Mouse (Mus musculus): Measurements from ENCODE around the gene Olfr493.

Gene Olfr493

DNA sequence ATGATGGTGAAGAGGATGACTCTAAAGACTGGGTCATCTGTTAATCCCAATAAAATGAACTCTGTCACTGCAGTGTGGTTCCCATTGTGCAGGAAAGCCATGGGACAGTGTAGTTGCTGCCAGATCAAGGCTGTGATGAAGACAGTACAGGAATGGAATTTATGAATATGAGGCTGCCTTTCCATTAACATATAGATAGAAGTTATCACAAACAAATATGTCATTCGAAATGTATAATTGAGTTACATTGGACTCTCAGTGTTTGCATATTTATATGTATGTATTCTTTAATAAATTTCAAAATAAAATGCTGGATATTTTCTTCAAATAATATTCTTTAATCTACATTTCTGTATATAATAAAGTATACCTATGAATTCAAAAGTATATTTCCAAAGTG is at the start of gene Olfr493:
Gene Olfr493 (minus strand): TSS at position 101 of the 400 bp plus-strand sequence.
- DNase-seq (ENCODE audit: low spot score in 2 of 2): no peak

DNA sequence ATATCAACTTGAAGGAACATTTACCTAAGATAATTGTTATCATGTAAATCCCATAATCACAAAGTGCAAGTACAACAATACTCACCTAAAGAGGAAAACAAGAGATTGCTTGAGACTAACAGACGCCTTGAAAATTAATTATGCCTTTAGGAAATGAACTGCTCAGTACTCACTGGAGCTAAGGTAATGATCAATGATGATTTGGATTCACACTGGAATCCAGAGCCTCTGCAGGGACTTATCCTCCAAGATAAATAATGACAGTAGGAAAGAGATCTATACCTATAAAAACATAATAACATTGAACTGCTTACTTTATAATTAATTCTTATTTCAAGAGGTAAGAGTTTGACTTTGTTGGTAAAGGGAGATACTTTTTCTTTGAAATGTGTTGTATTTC is 46.1 kb upstream of the Olfr493 start, which contains the start of gene Olfr495:
Gene Olfr495 (plus strand): TSS at position 301 of the 400 bp plus-strand sequence.
- no peak for DNase-seq (ENCODE audit: low spot score in 2 of 2)

DNA sequence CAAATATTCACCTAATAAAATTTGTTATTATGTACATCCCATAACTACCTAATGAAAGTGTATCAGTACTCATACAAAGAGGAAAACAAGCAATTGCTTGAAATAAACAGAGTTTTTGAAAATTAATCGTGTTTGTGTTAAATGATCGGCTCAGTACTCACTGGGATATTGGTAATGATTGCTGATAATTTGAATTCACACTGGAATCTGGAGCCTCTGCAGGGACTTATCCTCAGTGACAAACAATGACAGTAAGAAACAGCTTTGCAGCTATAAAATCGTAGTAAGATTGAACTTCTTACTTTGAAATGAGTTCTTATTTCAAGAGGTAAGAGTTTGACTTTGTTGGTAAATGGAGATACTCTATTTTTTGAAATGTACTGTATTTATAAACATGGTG is 18.3 kb upstream of the Olfr493 start, which contains the start of gene Olfr494:
Gene Olfr494 (plus strand): TSS at position 301 of the 400 bp plus-strand sequence.
- no peak for DNase-seq (ENCODE audit: low spot score in 2 of 2)

GRCm38 (mm10) chr7:108323574-108323973 is 23.2 kb downstream of the Olfr493 start, which contains the start of gene Olfr492:
Gene Olfr492 (minus strand): TSS chr7:108323674.
- DNase-seq (ENCODE audit: low spot score in 2 of 2): no peak

- no peak for DNase-seq (ENCODE audit: low spot score in 2 of 2)
Measured at GRCm38 (mm10) chr7:108313151-108313550, 33.6 kb downstream of the Olfr493 start, which contains the start of gene Olfr491. Gene Olfr491 (plus strand): TSS chr7:108313451.
